Mouse (Mus musculus): Measurements from ENCODE around the gene Susd6. TPM values are rescaled to one million over a fixed set of nuclear protein-coding genes. Genes with fewer than 3 reads are reported as not detected.

The Susd6 gene
- polyA plus RNA-seq, 1 experiment from 2014 or later: 16.1 TPM

- no peak for ATAC-seq (replicated peaks; ENCODE audit: low FRiP score, low read depth)
- WGBS: 85% methylated on average over 7 of the region's 7 CpGs
- no peaks in the 10 kb centered on the region for H3K27me3 ChIP-seq (ENCODE audit: insufficient read depth, low read length)
- DNase-seq (ENCODE audit: low spot score): no peak
- H3K4me1 ChIP-seq (replicated peaks; ENCODE audit: insufficient read depth, low read length): no peaks in the 10 kb centered on the region
- no peak overlapping the region for H3K9ac ChIP-seq (ENCODE audit: low read depth, low read length)
- peaks cover 19% of the 10 kb centered on the region; the same call in 1 of the 2 replicates for H3K36me3 ChIP-seq (ENCODE audit: insufficient read depth, low read length)
- no peaks in the 10 kb centered on the region for H3K9me3 ChIP-seq (replicated peaks; ENCODE audit: low read length)
- no peak overlapping the region for H3K4me3 ChIP-seq (replicated peaks; ENCODE audit: low read depth, low read length)
- H3K27ac ChIP-seq: no peak overlapping the region
- H3K4me2 ChIP-seq (ENCODE audit: low read length): no peak overlapping the region
- no peak for TF ChIP-seq CTCF (IDR thresholded peaks at IDR 0.05; ENCODE audit: low read depth)
These were observed 87.1 kb downstream of the Susd6 start for GRCm38 (mm10) chr12:80877215-80878092.

GRCm38 (mm10) chr12:80878093-80878430 lies 87.8 kb downstream of the Susd6 start:
- H3K4me3 ChIP-seq (replicated peaks; ENCODE audit: low read depth, low read length): no peak overlapping the region
- H3K9ac ChIP-seq (ENCODE audit: low read depth, low read length): no peak overlapping the region
- DNase-seq (ENCODE audit: low spot score): no peak
- no peak for ATAC-seq (replicated peaks; ENCODE audit: low FRiP score, low read depth)
- 87% methylated on average over 6 of the region's 6 CpGs for WGBS
- no peak for TF ChIP-seq CTCF (IDR thresholded peaks at IDR 0.05; ENCODE audit: low read depth)
- H3K27me3 ChIP-seq (ENCODE audit: insufficient read depth, low read length): no peaks in the 10 kb centered on the region
- H3K27ac ChIP-seq: no peak overlapping the region
- H3K4me2 ChIP-seq (ENCODE audit: low read length): no peak overlapping the region
- H3K36me3 ChIP-seq (ENCODE audit: insufficient read depth, low read length): peaks cover 19% of the 10 kb centered on the region; the same call in 1 of the 2 replicates
- H3K4me1 ChIP-seq (replicated peaks; ENCODE audit: insufficient read depth, low read length): no peaks in the 10 kb centered on the region
- no peaks in the 10 kb centered on the region for H3K9me3 ChIP-seq (replicated peaks; ENCODE audit: low read length)

GRCm38 (mm10) chr12:80878653-80879052 lies 88.3 kb downstream of the Susd6 start:
- WGBS: 64% methylated on average over 3 of the region's 3 CpGs

GRCm38 (mm10) chr12:80879267-80879666 lies 89.0 kb downstream of the Susd6 start:
- Histone ChIP-seq H3K4me3 (replicated peaks; ENCODE audit: low read depth, low read length) (no peak overlapping the region), H3K9me3 (replicated peaks; ENCODE audit: low read length) (no peaks in the 10 kb centered on the region), H3K4me1 (replicated peaks; ENCODE audit: insufficient read depth, low read length) (no peaks in the 10 kb centered on the region), H3K27me3 (ENCODE audit: insufficient read depth, low read length) (no peaks in the 10 kb centered on the region), H3K27ac (no peak overlapping the region), H3K36me3 (ENCODE audit: insufficient read depth, low read length) (peaks cover 11% of the 10 kb centered on the region; the same call in 1 of the 2 replicates), H3K9ac (ENCODE audit: low read depth, low read length) (no peak overlapping the region), H3K4me2 (ENCODE audit: low read length) (no peak overlapping the region)
- TF ChIP-seq CTCF (IDR thresholded peaks at IDR 0.05; ENCODE audit: low read depth): no peak
- 65% methylated on average over 4 of the region's 4 CpGs for WGBS
- ATAC-seq (replicated peaks; ENCODE audit: low FRiP score, low read depth) (no peak), DNase-seq (ENCODE audit: low spot score) (no peak)

More at GRCm38 (mm10) chr12:80878653-80879052, 88.3 kb downstream of the Susd6 start:
- Histone ChIP-seq H3K36me3 (ENCODE audit: insufficient read depth, low read length) (peaks cover 17% of the 10 kb centered on the region; the same call in 1 of the 2 replicates), H3K4me2 (ENCODE audit: low read length) (no peak overlapping the region), H3K4me3 (replicated peaks; ENCODE audit: low read depth, low read length) (no peak overlapping the region), H3K9me3 (replicated peaks; ENCODE audit: low read length) (no peaks in the 10 kb centered on the region), H3K27me3 (ENCODE audit: insufficient read depth, low read length) (no peaks in the 10 kb centered on the region), H3K4me1 (replicated peaks; ENCODE audit: insufficient read depth, low read length) (no peaks in the 10 kb centered on the region), H3K9ac (ENCODE audit: low read depth, low read length) (no peak overlapping the region), H3K27ac (no peak overlapping the region)
- TF ChIP-seq CTCF (IDR thresholded peaks at IDR 0.05; ENCODE audit: low read depth): peak; percentile 28; the same call in 1 of the 2 replicates
- peak; percentile 18 for DNase-seq (ENCODE audit: low spot score)
- peak; percentile 74 for ATAC-seq (replicated peaks; ENCODE audit: low FRiP score, low read depth)

GRCm38 (mm10) chr12:80881121-80881520 lies 90.8 kb downstream of the Susd6 start:
- 91% methylated on average over 3 of the region's 3 CpGs for WGBS
- Histone ChIP-seq H3K9me3 (replicated peaks; ENCODE audit: low read length) (no peaks in the 10 kb centered on the region), H3K27ac (no peak overlapping the region), H3K27me3 (ENCODE audit: insufficient read depth, low read length) (no peaks in the 10 kb centered on the region), H3K9ac (ENCODE audit: low read depth, low read length) (no peak overlapping the region), H3K4me1 (replicated peaks; ENCODE audit: insufficient read depth, low read length) (no peaks in the 10 kb centered on the region), H3K4me3 (replicated peaks; ENCODE audit: low read depth, low read length) (no peak overlapping the region), H3K36me3 (ENCODE audit: insufficient read depth, low read length) (peaks cover 7% of the 10 kb centered on the region; the same call in 1 of the 2 replicates), H3K4me2 (ENCODE audit: low read length) (no peak overlapping the region)
- no peak for TF ChIP-seq CTCF (IDR thresholded peaks at IDR 0.05; ENCODE audit: low read depth)
- no peak for ATAC-seq (replicated peaks; ENCODE audit: low FRiP score, low read depth)
- DNase-seq (ENCODE audit: low spot score): no peak

GRCm38 (mm10) chr12:80883278-80883677 lies 93.0 kb downstream of the Susd6 start:
- H3K27ac ChIP-seq: no peak overlapping the region
- DNase-seq (ENCODE audit: low spot score): no peak
- no peak overlapping the region for H3K9ac ChIP-seq (ENCODE audit: low read depth, low read length)
- H3K27me3 ChIP-seq (ENCODE audit: insufficient read depth, low read length): no peaks in the 10 kb centered on the region
- H3K4me1 ChIP-seq (replicated peaks; ENCODE audit: insufficient read depth, low read length): no peaks in the 10 kb centered on the region
- TF ChIP-seq CTCF (IDR thresholded peaks at IDR 0.05; ENCODE audit: low read depth): no peak
- H3K36me3 ChIP-seq (ENCODE audit: insufficient read depth, low read length): no peaks in the 10 kb centered on the region
- no peak overlapping the region for H3K4me2 ChIP-seq (ENCODE audit: low read length)
- no peak for ATAC-seq (replicated peaks; ENCODE audit: low FRiP score, low read depth)
- no peaks in the 10 kb centered on the region for H3K9me3 ChIP-seq (replicated peaks; ENCODE audit: low read length)
- no peak overlapping the region for H3K4me3 ChIP-seq (replicated peaks; ENCODE audit: low read depth, low read length)
- 92% methylated on average over 3 of the region's 3 CpGs for WGBS

Data from kidney, postnatal 0 days (tissue).